Mouse (Mus musculus) CD4-positive, CD25-positive, alpha-beta regulatory T cell (primary cell): ENCODE measurements around the gene Prrg2. TPM values are rescaled to one million over a fixed set of nuclear protein-coding genes. Genes with fewer than 3 reads are reported as not detected.

Source experiments
- polyA plus RNA-seq: library from polyadenylated mRNA; unstranded; fragments of 100-300 nt; shearing (Covaris generic); gene quantifications from one replicate; pipeline ENCODE4 v1.2.1, GENCODE M21; 2017

The Prrg2 gene
- polyA plus RNA-seq, result 3.0 TPM

GRCm38 (mm10) chr7:45062239-45062835, at the start of gene Prrg2, which contains the start of gene Nosip:
Gene Prrg2 (minus strand): TSS chr7:45062677.
Gene Nosip (plus strand): TSS chr7:45062429.

GRCm38 (mm10) chr7:45103652-45104180, 41.2 kb upstream of the Prrg2 start, which contains the start of gene Fcgrt:
Gene Fcgrt (minus strand): TSS chr7:45103851.

GRCm38 (mm10) chr7:45092048-45092447, 29.6 kb upstream of the Prrg2 start, which contains the start of gene Rcn3:
Gene Rcn3 (minus strand): TSS chr7:45092221.

GRCm38 (mm10) chr7:45052862-45053116, 9.7 kb downstream of the Prrg2 start, which contains the start of gene Prr12:
Gene Prr12 (minus strand): TSS chr7:45052881.

GRCm38 (mm10) chr7:45017242-45018061, 45.0 kb downstream of the Prrg2 start, which contains the start of gene Rras:
Gene Rras (plus strand): TSS chr7:45017961.

GRCm38 (mm10) chr7:45015957-45016612, 46.4 kb downstream of the Prrg2 start, which contains the start of gene Scaf1:
Gene Scaf1 (minus strand): TSS chr7:45016363.

Other genes starting within 250 kb of the Prrg2 start
- gene Nup62, start 246.6 kb downstream of the Prrg2 start, polyA plus RNA-seq, result 43.8 TPM
- gene Il4i1, start 246.3 kb downstream of the Prrg2 start, polyA plus RNA-seq, result 2.3 TPM
- 0.39 TPM for gene Atf5, start 246.0 kb downstream of the Prrg2 start, polyA plus RNA-seq
- 35.4 TPM for gene Akt1s1, start 213.7 kb downstream of the Prrg2 start, polyA plus RNA-seq
- 93.5 TPM for gene Tbc1d17, start 213.6 kb downstream of the Prrg2 start, polyA plus RNA-seq
- 105 TPM for gene Pnkp, start 205.5 kb downstream of the Prrg2 start, polyA plus RNA-seq
- 27.7 TPM for gene Ptov1, start 192.9 kb downstream of the Prrg2 start, polyA plus RNA-seq
- 59.3 TPM for gene Med25, start 170.0 kb downstream of the Prrg2 start, polyA plus RNA-seq
- 45.3 TPM for gene Fuz, start 166.6 kb downstream of the Prrg2 start, polyA plus RNA-seq
- gene Ap2a1, start 133.2 kb downstream of the Prrg2 start, polyA plus RNA-seq, result 68.0 TPM
- gene Tsks, start 119.5 kb downstream of the Prrg2 start, polyA plus RNA-seq, result not detected
- 0.30 TPM for gene Cpt1c, start 87.8 kb downstream of the Prrg2 start, polyA plus RNA-seq
- gene Prmt1, start 76.1 kb downstream of the Prrg2 start, polyA plus RNA-seq, result 175 TPM
- gene Irf3, start 65.0 kb downstream of the Prrg2 start, polyA plus RNA-seq, result 235 TPM
- 35.8 TPM for gene Bcl2l12, start 64.0 kb downstream of the Prrg2 start, polyA plus RNA-seq
- gene Scaf1, start 46.3 kb downstream of the Prrg2 start, polyA plus RNA-seq, result 38.8 TPM
- 24.1 TPM for gene Rras, start 44.7 kb downstream of the Prrg2 start, polyA plus RNA-seq
- 4.0 TPM for gene Prr12, start 9.8 kb downstream of the Prrg2 start, polyA plus RNA-seq
- 115 TPM for gene Nosip, start 248 bp downstream of the Prrg2 start, polyA plus RNA-seq
- 10.7 TPM for gene Rcn3, start 29.5 kb upstream of the Prrg2 start, polyA plus RNA-seq
- 2.8 TPM for gene Fcgrt, start 41.2 kb upstream of the Prrg2 start, polyA plus RNA-seq
- gene Rps11, start 61.8 kb upstream of the Prrg2 start, polyA plus RNA-seq, result 2,481 TPM
- 2,316 TPM for gene Rpl13a, start 66.1 kb upstream of the Prrg2 start, polyA plus RNA-seq
- gene Gm45713, start 73.6 kb upstream of the Prrg2 start, polyA plus RNA-seq, result not detected
- gene Flt3l, start 73.8 kb upstream of the Prrg2 start, polyA plus RNA-seq, result 309 TPM
- 59.4 TPM for gene Pih1d1, start 91.6 kb upstream of the Prrg2 start, polyA plus RNA-seq
- gene Aldh16a1, start 91.9 kb upstream of the Prrg2 start, polyA plus RNA-seq, result 58.9 TPM
- 0.08 TPM for gene Slc17a7, start 101.3 kb upstream of the Prrg2 start, polyA plus RNA-seq
- not detected for gene Gfy, start 116.9 kb upstream of the Prrg2 start, polyA plus RNA-seq
- gene Pth2, start 118.3 kb upstream of the Prrg2 start, polyA plus RNA-seq, result not detected
- gene Ccdc155, start 142.2 kb upstream of the Prrg2 start, polyA plus RNA-seq, result 0.07 TPM
- gene Dkkl1, start 149.5 kb upstream of the Prrg2 start, polyA plus RNA-seq, result 8.9 TPM
- gene Tead2, start 153.1 kb upstream of the Prrg2 start, polyA plus RNA-seq, result 4.9 TPM
- gene Cd37, start 176.4 kb upstream of the Prrg2 start, polyA plus RNA-seq, result 607 TPM
- gene Slc6a16, start 178.4 kb upstream of the Prrg2 start, polyA plus RNA-seq, result not detected
- not detected for gene Slc6a21, start 214.8 kb upstream of the Prrg2 start, polyA plus RNA-seq